Mouse (Mus musculus): ENCODE data around the gene Traf7.

GRCm38 (mm10) chr17:24524734-24525133 lies 3.0 kb downstream of the Traf7 start:
- TF ChIP-seq CTCF (conservative IDR thresholded peaks at IDR 0.05 in 1 of 2, IDR thresholded peaks at IDR 0.05 in 1 of 2; ENCODE audit: low read depth in 2 of 2, low read length in 2 of 2) (no peak), ZC3H11A (IDR thresholded peaks at IDR 0.05; ENCODE audit: low read depth, low read length) (no peak), POLR2A (IDR thresholded peaks at IDR 0.05; ENCODE audit: low read depth, low read length) (no peak), EP300 (IDR thresholded peaks at IDR 0.05; ENCODE audit: low read length) (no peak), SMC3 (IDR thresholded peaks at IDR 0.05; ENCODE audit: low read depth, low read length) (no peak), RCOR1 (conservative IDR thresholded peaks at IDR 0.05; ENCODE audit: low read depth, low read length) (no peak), UBTF (IDR thresholded peaks at IDR 0.05; ENCODE audit: low read depth, low read length) (no peak), MAX (IDR thresholded peaks at IDR 0.05; ENCODE audit: low read length) (no peak), NELFE (IDR thresholded peaks at IDR 0.05; ENCODE audit: low read depth, low read length) (no peak), ZNF384 (IDR thresholded peaks at IDR 0.05; ENCODE audit: low read depth, low read length) (no peak), USF1 (IDR thresholded peaks at IDR 0.05; ENCODE audit: low read depth, low read length) (no peak), CHD1 (IDR thresholded peaks at IDR 0.05; ENCODE audit: low read depth, low read length) (no peak), CHD2 (IDR thresholded peaks at IDR 0.05; ENCODE audit: low read length) (no peak), MAFK (IDR thresholded peaks at IDR 0.05; ENCODE audit: insufficient replicate concordance, low read length) (no peak)
